Mouse (Mus musculus) MEL (cell line): ENCODE measurements around the gene D030056L22Rik. TPM values are rescaled to one million over a fixed set of nuclear protein-coding genes. Genes with fewer than 3 reads are reported as not detected.

Experiments
- DNase-seq: peaks from one replicate; pipeline ENCODE4 v3.0.0; 2011; ENCODE audit warnings: low read depth, low spot score
- H3K27ac ChIP-seq: 2 replicates; pipeline ENCODE4 v1.5.1; 2012; ENCODE audit warnings: low read depth, mild to moderate bottlenecking, control low read depth, low read length, moderate library complexity; ENCODE audit not compliant: control insufficient read depth
- H3K27me3 ChIP-seq, 2 experiments: fragments of 150-350 bp in 1 of 2; sonication (generic) in 1 of 2; 2 replicates each; pipeline ENCODE4 v1.6.1; 2012; ENCODE audit warnings: low read length in 2 of 2, mild to moderate bottlenecking in 2 of 2, improper control_type of control experiment in 1 of 2, moderate library complexity in 1 of 2; ENCODE audit not compliant: insufficient read depth in 2 of 2, control insufficient read depth in 1 of 2
- H3K36me3 ChIP-seq, 2 experiments: 2 replicates each; pipeline ENCODE4 v1.6.1; 2012 to 2014; ENCODE audit warnings: low read length in 2 of 2, improper control_type of control experiment in 1 of 2, inconsistent platforms in 1 of 2, mild to moderate bottlenecking in 1 of 2; ENCODE audit not compliant: insufficient read depth in 2 of 2, control insufficient read depth in 1 of 2
- H3K4me1 ChIP-seq, 2 experiments: fragments of 150-350 bp in 1 of 2; sonication (generic) in 1 of 2; 2 replicates each; pipeline ENCODE4 v1.6.1; 2012; ENCODE audit warnings: low read length in 2 of 2, improper control_type of control experiment in 1 of 2, mild to moderate bottlenecking in 1 of 2; ENCODE audit not compliant: insufficient read depth in 2 of 2, control insufficient read depth in 1 of 2
- H3K4me3 ChIP-seq, 2 experiments: fragments of 150-350 bp in 1 of 2; sonication (generic) in 1 of 2; 2 replicates each; pipeline ENCODE4 v1.5.1; 2012; ENCODE audit warnings: low read depth in 2 of 2, low read length in 2 of 2, mild to moderate bottlenecking in 2 of 2, moderate library complexity in 2 of 2, control low read depth in 1 of 2, improper control_type of control experiment in 1 of 2; ENCODE audit not compliant: control insufficient read depth in 1 of 2, insufficient read depth in 1 of 2
- H3K79me2 ChIP-seq: 2 replicates; pipeline ENCODE4 v1.6.1; 2012; ENCODE audit warnings: mild to moderate bottlenecking, low read length, moderate library complexity; ENCODE audit not compliant: control insufficient read depth, poor library complexity, insufficient read depth
- H3K9ac ChIP-seq: 2 replicates; pipeline ENCODE4 v1.6.1; 2012; ENCODE audit warnings: low read depth, mild to moderate bottlenecking, control low read depth, low read length, moderate library complexity; ENCODE audit not compliant: control insufficient read depth, poor library complexity, severe bottlenecking
- H3K9me3 ChIP-seq: fragments of 150-350 bp; sonication (generic); replicated peaks from 2 replicates; pipeline ENCODE4 v1.6.1; 2012; ENCODE audit warnings: mild to moderate bottlenecking, low read length, improper control_type of control experiment, moderate library complexity; ENCODE audit not compliant: insufficient read depth
- BHLHE40 ChIP-seq: IDR thresholded peaks from 2 replicates; pipeline ENCODE4 v1.6.1; 2012; ENCODE audit warnings: low read depth, mild to moderate bottlenecking, inconsistent platforms, low read length, improper control_type of control experiment, borderline replicate concordance
- CHD1 ChIP-seq: IDR thresholded peaks from 2 replicates; pipeline ENCODE4 v1.6.1; 2012; ENCODE audit warnings: low read depth, mild to moderate bottlenecking, inconsistent platforms, low read length, improper control_type of control experiment
- CHD2 ChIP-seq: IDR thresholded peaks from 2 replicates; pipeline ENCODE4 v1.6.1; 2011; ENCODE audit warnings: low read length, improper control_type of control experiment
- CTCF ChIP-seq, 3 experiments: IDR thresholded peaks in 2 of 3; conservative IDR thresholded peaks in 1 of 3; 2 replicates each; pipeline ENCODE4 v1.5.1; 2011 to 2012; ENCODE audit warnings: low read length in 3 of 3, low read depth in 2 of 3, mild to moderate bottlenecking in 2 of 3, improper control_type of control experiment in 1 of 3, inconsistent platforms in 1 of 3, mixed read lengths in 1 of 3, moderate library complexity in 1 of 3; ENCODE audit not compliant: control insufficient read depth in 1 of 3, insufficient read depth in 1 of 3, poor library complexity in 1 of 3, severe bottlenecking in 1 of 3
- EP300 ChIP-seq, 2 experiments: IDR thresholded peaks; 2 replicates each; pipeline ENCODE4 v1.6.1; 2011; ENCODE audit warnings: improper control_type of control experiment in 2 of 2, low read length in 2 of 2, low read depth in 1 of 2, mild to moderate bottlenecking in 1 of 2
- ETS1 ChIP-seq: IDR thresholded peaks from 2 replicates; pipeline ENCODE4 v1.6.1; 2012; ENCODE audit warnings: low read depth, mild to moderate bottlenecking, inconsistent platforms, low read length, improper control_type of control experiment, moderate library complexity
- GATA1 ChIP-seq: IDR thresholded peaks from 2 replicates; pipeline ENCODE4 v1.6.1; 2011; ENCODE audit warnings: low read depth, low read length, improper control_type of control experiment
- HCFC1 ChIP-seq: IDR thresholded peaks from 2 replicates; pipeline ENCODE4 v1.6.1; 2012; ENCODE audit warnings: low read depth, mild to moderate bottlenecking, inconsistent platforms, low read length, improper control_type of control experiment, moderate library complexity
- JUND ChIP-seq: IDR thresholded peaks from 2 replicates; pipeline ENCODE4 v1.6.1; 2011; ENCODE audit warnings: low read depth, mild to moderate bottlenecking, improper control_type of control experiment, low read length
- KAT2A ChIP-seq: conservative IDR thresholded peaks from 2 replicates; pipeline ENCODE4 v1.6.1; 2012; ENCODE audit warnings: low read depth, low read length, improper control_type of control experiment, inconsistent platforms
- MAFK ChIP-seq: IDR thresholded peaks from 2 replicates; pipeline ENCODE4 v1.6.1; 2011; ENCODE audit warnings: low read depth, mild to moderate bottlenecking, low read length, improper control_type of control experiment, borderline replicate concordance
- MAZ ChIP-seq: IDR thresholded peaks from 2 replicates; pipeline ENCODE4 v1.6.1; 2012; ENCODE audit warnings: low read depth, mild to moderate bottlenecking, inconsistent platforms, low read length, improper control_type of control experiment
- MXI1 ChIP-seq: IDR thresholded peaks from 2 replicates; pipeline ENCODE4 v1.6.1; 2011; ENCODE audit warnings: mild to moderate bottlenecking, low read depth, low read length, improper control_type of control experiment
- MYB ChIP-seq: IDR thresholded peaks from 2 replicates; pipeline ENCODE4 v1.6.1; 2011; ENCODE audit warnings: mild to moderate bottlenecking, low read depth, low read length, improper control_type of control experiment
- MYC ChIP-seq: IDR thresholded peaks from 2 replicates; pipeline ENCODE4 v1.6.1; 2011; ENCODE audit warnings: low read depth, mild to moderate bottlenecking, low read length, improper control_type of control experiment, moderate library complexity
- NELFE ChIP-seq: IDR thresholded peaks from 2 replicates; pipeline ENCODE4 v1.6.1; 2011; ENCODE audit warnings: low read depth, low read length, improper control_type of control experiment
- NRF1 ChIP-seq: IDR thresholded peaks from 2 replicates; pipeline ENCODE4 v1.6.1; 2014; ENCODE audit warnings: low read depth, mild to moderate bottlenecking, inconsistent platforms, low read length, improper control_type of control experiment, moderate library complexity; ENCODE audit not compliant: poor library complexity, insufficient read depth, severe bottlenecking
- POLR2AphosphoS2 ChIP-seq: IDR thresholded peaks from 2 replicates; pipeline ENCODE4 v1.6.1; 2011; ENCODE audit warnings: low read length, improper control_type of control experiment
- RAD21 ChIP-seq: IDR thresholded peaks from 2 replicates; pipeline ENCODE4 v1.6.1; 2011; ENCODE audit warnings: mild to moderate bottlenecking, low read depth, low read length, improper control_type of control experiment
- RCOR1 ChIP-seq: IDR thresholded peaks from 2 replicates; pipeline ENCODE4 v1.6.1; 2012; ENCODE audit warnings: low read depth, mild to moderate bottlenecking, inconsistent platforms, low read length, improper control_type of control experiment
- SIN3A ChIP-seq: IDR thresholded peaks from 2 replicates; pipeline ENCODE4 v1.6.1; 2012; ENCODE audit warnings: low read length, improper control_type of control experiment, inconsistent platforms
- SMC3 ChIP-seq: IDR thresholded peaks from 2 replicates; pipeline ENCODE4 v1.6.1; 2011; ENCODE audit warnings: low read depth, low read length, improper control_type of control experiment
- TAL1 ChIP-seq: IDR thresholded peaks from 2 replicates; pipeline ENCODE4 v1.6.1; 2012; ENCODE audit warnings: mild to moderate bottlenecking, inconsistent platforms, low read length, moderate library complexity, mixed read lengths
- TBP ChIP-seq: IDR thresholded peaks from 2 replicates; pipeline ENCODE4 v1.8.0; 2011; ENCODE audit warnings: low read depth, low read length, improper control_type of control experiment
- TCF12 ChIP-seq: IDR thresholded peaks from 2 replicates; pipeline ENCODE4 v1.6.1; 2014; ENCODE audit warnings: low read depth, mild to moderate bottlenecking, inconsistent platforms, low read length, improper control_type of control experiment, moderate library complexity
- USF2 ChIP-seq, 2 experiments: IDR thresholded peaks; 2 replicates each; pipeline ENCODE4 v1.6.1; 2011 to 2012; ENCODE audit warnings: improper control_type of control experiment in 2 of 2, low read length in 2 of 2, borderline replicate concordance in 1 of 2, inconsistent platforms in 1 of 2, low read depth in 1 of 2, mild to moderate bottlenecking in 1 of 2; ENCODE audit not compliant: insufficient read depth in 1 of 2
- ZKSCAN1 ChIP-seq: IDR thresholded peaks from 2 replicates; pipeline ENCODE4 v1.6.1; 2012; ENCODE audit warnings: low read depth, mild to moderate bottlenecking, inconsistent platforms, low read length, improper control_type of control experiment, moderate library complexity
- ZMIZ1 ChIP-seq: IDR thresholded peaks from 2 replicates; pipeline ENCODE4 v1.6.1; 2012; ENCODE audit warnings: low read depth, mild to moderate bottlenecking, inconsistent platforms, low read length, improper control_type of control experiment, moderate library complexity
- ZNF384 ChIP-seq: IDR thresholded peaks from 2 replicates; pipeline ENCODE4 v1.6.1; 2012; ENCODE audit warnings: low read depth, mild to moderate bottlenecking, inconsistent platforms, low read length, improper control_type of control experiment
- polyA plus RNA-seq, 2 experiments: library from polyadenylated mRNA; stranded (reverse) in 1 of 2; unstranded in 1 of 2; fragments of >175 nt in 1 of 2; fragments of >200 nt in 1 of 2; gene quantifications; 2 replicates each; pipeline versions ENCODE4 v1.2.1 to v1.2.4; 2012; ENCODE audit warnings: low replicate concordance in 2 of 2, low read depth in 1 of 2; ENCODE audit not compliant: insufficient read length in 2 of 2, insufficient read depth in 1 of 2, missing spikeins in 1 of 2
- total RNA-seq: library from RNA; depleted of rRNA; stranded (reverse); fragments of 300-350 nt; gene quantifications from 2 replicates; pipeline ENCODE4 v1.2.3, GENCODE M21; 2012

Gene D030056L22Rik
- total and polyA plus RNA-seq, 3 experiments, result 27.0 to 29.0 TPM; not detected in 1

DNA sequence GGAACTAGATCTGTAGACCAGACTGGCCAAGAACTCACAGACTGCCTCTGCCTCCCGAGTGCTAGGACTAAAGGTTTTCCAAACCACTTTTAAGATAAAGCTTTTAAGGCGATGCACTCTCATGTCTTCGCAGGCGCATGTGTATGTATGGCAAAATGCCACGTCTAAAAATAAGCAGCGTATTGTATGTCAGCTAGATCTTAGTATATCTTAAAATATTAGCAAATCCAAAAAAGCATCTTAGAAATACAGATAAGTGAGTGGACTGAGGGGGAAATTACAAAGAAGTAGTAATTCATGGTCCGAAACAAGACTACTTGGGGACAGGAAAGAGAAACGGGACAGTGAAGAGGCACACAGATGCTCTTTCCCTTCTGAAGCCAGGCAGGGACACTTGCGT, 1.4 kb upstream of the D030056L22Rik start (continued):
- TF ChIP-seq USF2 (IDR thresholded peaks at IDR 0.05; ENCODE audit: borderline replicate concordance in 1 of 2, insufficient read depth in 1 of 2, low read depth in 1 of 2, low read length in 2 of 2), result no peak
- no peak for TF ChIP-seq CTCF (IDR thresholded peaks at IDR 0.05 in 2 of 3, conservative IDR thresholded peaks at IDR 0.05 in 1 of 3; ENCODE audit: control insufficient read depth in 1 of 3, insufficient read depth in 1 of 3, low read depth in 2 of 3, low read length in 3 of 3, poor library complexity in 1 of 3, severe bottlenecking in 1 of 3)
- no peak for TF ChIP-seq CHD1
- TF ChIP-seq NELFE, result no peak
- TF ChIP-seq ZMIZ1, result no peak
- TF ChIP-seq ETS1, result peak; percentile 61; the same call in 1 of the 2 replicates
- TF ChIP-seq HCFC1, result peak; percentile 14; the same call in 1 of the 2 replicates
- TF ChIP-seq CHD2, result no peak
- no peak for TF ChIP-seq KAT2A
- TF ChIP-seq ZNF384, result no peak
- TF ChIP-seq POLR2AphosphoS2, result no peak
- TF ChIP-seq MYB, result no peak
- peak; percentile 55; the same call in 1 of the 2 replicates for TF ChIP-seq NRF1
- TF ChIP-seq TAL1, result no peak
- TF ChIP-seq BHLHE40, result peak; percentile 23; the same call in 1 of the 2 replicates
- no peak for TF ChIP-seq TBP
- no peak for TF ChIP-seq MAZ

DNA sequence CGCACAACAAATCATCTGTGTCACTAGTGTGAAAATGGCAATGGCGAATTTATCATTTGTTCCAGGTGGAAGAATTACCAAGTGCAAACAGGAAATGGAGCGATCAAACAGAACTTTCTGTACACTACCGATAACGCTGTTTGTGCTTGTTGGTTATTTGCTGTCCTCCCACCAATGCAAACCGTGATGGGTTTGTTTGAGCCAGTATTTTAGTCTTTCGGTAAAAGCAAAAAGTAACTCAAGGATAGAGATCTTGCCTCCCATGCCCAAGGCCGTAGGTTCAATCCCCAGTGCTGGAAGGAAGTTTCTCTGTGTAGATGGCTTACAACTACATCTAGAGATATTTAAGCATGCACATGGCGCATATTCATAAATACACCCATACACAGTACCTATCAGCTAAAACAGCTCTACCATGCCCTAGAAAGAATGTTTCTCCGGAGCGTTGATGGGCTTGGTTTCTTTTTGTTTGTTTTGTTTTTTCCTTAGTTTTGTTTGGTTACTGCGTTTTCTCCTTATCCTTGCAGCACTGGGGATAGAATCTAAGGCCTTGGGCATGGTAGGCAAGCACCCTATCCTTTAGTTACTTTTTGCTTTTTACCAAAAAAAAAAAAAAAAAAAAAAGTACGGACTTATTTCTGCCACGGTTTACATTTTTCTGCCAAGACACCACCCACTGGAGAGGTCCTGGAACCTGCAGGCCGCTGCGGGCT, 684 bp upstream of the D030056L22Rik start:
- H3K79me2 ChIP-seq, result peaks cover 39% of the 10 kb centered on the region
- peak overlapping the region; percentile 98 for H3K27ac ChIP-seq
- peak; percentile 42 for TF ChIP-seq MXI1
- TF ChIP-seq KAT2A, result no peak
- TF ChIP-seq SIN3A, result peak; percentile 53
- peak; percentile 82 for TF ChIP-seq ZNF384
- peak; percentile 38; the same call in 1 of the 2 replicates for TF ChIP-seq RCOR1
- no peak; the same call in 1 of the 2 replicates for TF ChIP-seq NELFE
- TF ChIP-seq SMC3, result no peak
- peak; percentile 80 for TF ChIP-seq ETS1
- peak; percentile 73; the same call in 1 of the 2 replicates for TF ChIP-seq MYC
- peak; percentile 92 for TF ChIP-seq GATA1
- TF ChIP-seq CHD1, result 0 out of 2 replicates have a peak, but pooled peaks have one; percentile 56
- TF ChIP-seq ZKSCAN1, result no peak
- no peak for TF ChIP-seq RAD21
- TF ChIP-seq TAL1, result peak; percentile 95
- no peak for TF ChIP-seq MAFK
- no peak for TF ChIP-seq USF2 (IDR thresholded peaks at IDR 0.05; ENCODE audit: borderline replicate concordance in 1 of 2, insufficient read depth in 1 of 2, low read depth in 1 of 2, low read length in 2 of 2)
- TF ChIP-seq HCFC1, result 0 out of 2 replicates have a peak, but pooled peaks have one; percentile 25
- no peak for TF ChIP-seq JUND
- peak; percentile 98 for TF ChIP-seq TBP
- TF ChIP-seq TCF12, result peak; percentile 90
- peak; percentile 69 to 88 for TF ChIP-seq EP300 (IDR thresholded peaks at IDR 0.05; ENCODE audit: low read depth in 1 of 2, low read length in 2 of 2)
- 0 out of 2 replicates have a peak, but pooled peaks have one; percentile 16 for TF ChIP-seq MAZ
- H3K4me1 ChIP-seq, result peaks cover 0 to 6% of the 10 kb centered on the region in 2 experiments; a peak in 1 of 4 replicates
- H3K4me3 ChIP-seq, result peak overlapping the region; percentile 58 to 77
- peaks cover 3 to 15% of the 10 kb centered on the region in 2 experiments; a peak in 3 of 4 replicates for H3K36me3 ChIP-seq
- DNase-seq, result peak; percentile 89
- H3K9ac ChIP-seq, result peak overlapping the region; percentile 98
- H3K27me3 ChIP-seq, result no peaks in the 10 kb centered on the region
- H3K9me3 ChIP-seq, result no peaks in the 10 kb centered on the region
